Mouse (Mus musculus): ENCODE data around the gene Ints14.
A peak's percentile ranks its signal among the peaks of the same experiment; 100 is the strongest.

The Ints14 gene

GRCm38 (mm10) chr9:64960117-64960977, at the start of gene Ints14:
Gene Ints14 (plus strand): TSS chr9:64960905.
- peak; percentile 94 for DNase-seq (ENCODE audit: low read depth, low spot score)

- no peak for DNase-seq (ENCODE audit: low read depth, low spot score)
These were observed 47.3 kb upstream of the Ints14 start for GRCm38 (mm10) chr9:64913406-64913805.

GRCm38 (mm10) chr9:64913973-64914372, 46.7 kb upstream of the Ints14 start:
- DNase-seq (ENCODE audit: low read depth, low spot score): no peak

- DNase-seq (ENCODE audit: low read depth, low spot score): no peak
These were observed 46.1 kb upstream of the Ints14 start for GRCm38 (mm10) chr9:64914629-64915028.

- no peak for DNase-seq (ENCODE audit: low read depth, low spot score)
These were observed 42.1 kb upstream of the Ints14 start for GRCm38 (mm10) chr9:64918560-64918959.

- DNase-seq (ENCODE audit: low read depth, low spot score): no peak
These were observed 34.9 kb upstream of the Ints14 start for GRCm38 (mm10) chr9:64925771-64926170.

- DNase-seq (ENCODE audit: low read depth, low spot score): no peak
These were observed 34.3 kb upstream of the Ints14 start for GRCm38 (mm10) chr9:64926201-64926991.

GRCm38 (mm10) chr9:64930256-64930655, 30.4 kb upstream of the Ints14 start:
- DNase-seq (ENCODE audit: low read depth, low spot score): no peak

- no peak for DNase-seq (ENCODE audit: low read depth, low spot score)
These were observed 28.7 kb upstream of the Ints14 start for GRCm38 (mm10) chr9:64931751-64932610.

- peak; percentile 80 for DNase-seq (ENCODE audit: low read depth, low spot score)
These were observed 26.5 kb upstream of the Ints14 start for GRCm38 (mm10) chr9:64934015-64934754.

GRCm38 (mm10) chr9:64936508-64936907, 24.2 kb upstream of the Ints14 start:
- peak; percentile 62 for DNase-seq (ENCODE audit: low read depth, low spot score)

- no peak for DNase-seq (ENCODE audit: low read depth, low spot score)
These were observed 23.2 kb upstream of the Ints14 start for GRCm38 (mm10) chr9:64937491-64937890.

- no peak for DNase-seq (ENCODE audit: low read depth, low spot score)
These were observed 22.2 kb upstream of the Ints14 start for GRCm38 (mm10) chr9:64938535-64938934.

- no peak for DNase-seq (ENCODE audit: low read depth, low spot score)
These were observed 21.4 kb upstream of the Ints14 start for GRCm38 (mm10) chr9:64939281-64939680.

- DNase-seq (ENCODE audit: low read depth, low spot score): no peak
These were observed 20.9 kb upstream of the Ints14 start for GRCm38 (mm10) chr9:64939790-64940189.

- DNase-seq (ENCODE audit: low read depth, low spot score): no peak
These were observed 19.9 kb upstream of the Ints14 start for GRCm38 (mm10) chr9:64940731-64941346.

- DNase-seq (ENCODE audit: low read depth, low spot score): no peak
These were observed 19.1 kb upstream of the Ints14 start for GRCm38 (mm10) chr9:64941650-64942049.

- no peak for DNase-seq (ENCODE audit: low read depth, low spot score)
These were observed 16.7 kb upstream of the Ints14 start for GRCm38 (mm10) chr9:64943997-64944396.

GRCm38 (mm10) chr9:64947483-64948095, 13.1 kb upstream of the Ints14 start:
- DNase-seq (ENCODE audit: low read depth, low spot score): no peak

GRCm38 (mm10) chr9:64951161-64951657, 9.5 kb upstream of the Ints14 start, which contains the start of gene Slc24a1:
Gene Slc24a1 (minus strand): TSS chr9:64951607.
- DNase-seq (ENCODE audit: low read depth, low spot score): no peak

Measured in retina, postnatal 7 days (tissue).